Mouse (Mus musculus): ENCODE measurements around the gene Plcg2. TPM values are rescaled to one million over a fixed set of nuclear protein-coding genes. Genes with fewer than 3 reads are reported as not detected.
A peak's percentile ranks its signal among the peaks of the same experiment; 100 is the strongest.

Plcg2 gene
- polyA plus RNA-seq, 1 experiment from 2014 or later = 1.2 TPM

DNA sequence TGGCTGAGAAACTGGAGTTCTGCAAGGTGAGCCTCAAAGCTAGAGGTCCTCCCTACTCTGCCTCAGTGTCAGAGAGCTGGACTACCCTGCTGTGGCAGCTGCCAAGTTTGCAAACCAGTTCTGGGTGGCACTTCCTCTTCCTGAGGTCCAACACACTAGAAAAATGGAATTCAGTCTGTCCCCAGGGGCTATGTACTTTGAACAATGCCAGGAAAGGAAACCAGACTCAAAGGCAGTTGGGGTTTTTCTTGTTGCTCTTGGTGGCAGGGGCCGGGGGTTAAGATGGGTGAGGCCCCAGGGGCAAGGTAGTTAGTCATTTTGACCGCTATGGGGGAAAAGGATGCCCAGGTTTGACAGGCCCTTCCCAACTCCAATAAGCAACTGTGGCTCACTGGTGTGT lies 3.2 kb upstream of the Plcg2 start:
- no peak overlapping the region for H3K9ac ChIP-seq (replicated peaks; ENCODE audit: low read length)
- WGBS = 76% methylated on average over 2 of the region's 2 CpGs
- DNase-seq (no peak), ATAC-seq (ENCODE audit: low FRiP score, low TSS enrichment) (no peak)
- H3K4me1 ChIP-seq (ENCODE audit: control insufficient read depth, insufficient read depth, low read length) = 0 out of 2 replicates have a peak, but pooled peaks cover 14% of the 10 kb centered on the region
- H3K4me3 ChIP-seq (replicated peaks; ENCODE audit: low read depth, low read length) = no peak overlapping the region
- H3K36me3 ChIP-seq (ENCODE audit: control insufficient read depth, insufficient read depth, low read length) = no peaks in the 10 kb centered on the region
- no peak overlapping the region for H3K27ac ChIP-seq (replicated peaks; ENCODE audit: low read depth, low read length)
- H3K27me3 ChIP-seq (ENCODE audit: control insufficient read depth, insufficient read depth, low read length) = peaks cover 23% of the 10 kb centered on the region
- H3K9me3 ChIP-seq (ENCODE audit: control insufficient read depth, low read length) = no peaks in the 10 kb centered on the region
- H3K4me2 ChIP-seq (ENCODE audit: low read length) = no peak overlapping the region

DNA sequence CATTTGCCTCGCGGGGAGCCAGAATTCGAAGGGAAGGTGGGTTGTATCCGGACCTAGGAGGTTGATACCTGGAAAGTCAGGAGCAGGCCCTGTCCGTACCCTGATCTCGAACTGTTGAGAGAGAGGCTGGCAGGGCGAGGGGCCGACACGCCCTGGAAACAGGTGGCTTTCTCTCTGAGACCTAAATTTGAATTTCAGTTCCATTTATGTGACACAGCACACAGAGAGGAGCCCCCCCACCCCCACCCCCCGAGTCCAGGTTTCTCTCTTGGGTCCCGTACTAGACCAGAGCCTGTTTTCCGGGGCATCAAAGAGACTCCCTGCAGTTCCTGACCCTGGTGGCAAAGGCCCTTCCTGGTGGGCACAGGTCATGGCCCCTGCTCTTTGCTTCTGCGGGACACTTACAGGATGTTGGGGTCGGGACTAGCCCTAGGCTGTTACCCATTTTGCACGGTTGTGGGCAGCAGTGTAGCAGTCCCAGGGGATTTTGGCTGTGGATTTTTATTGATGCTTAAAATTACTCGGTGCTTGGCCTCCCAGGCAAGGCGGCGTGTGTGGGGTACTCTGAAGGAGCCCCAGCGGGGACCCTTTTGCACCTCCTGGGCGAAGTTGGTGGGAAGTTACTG lies 937 bp downstream of the Plcg2 start:
- peak; percentile 16 for DNase-seq
- Histone ChIP-seq H3K4me2 (ENCODE audit: low read length) (peak overlapping the region; percentile 99), H3K4me1 (ENCODE audit: control insufficient read depth, insufficient read depth, low read length) (0 out of 2 replicates have a peak, but pooled peaks cover 8% of the 10 kb centered on the region), H3K36me3 (ENCODE audit: control insufficient read depth, insufficient read depth, low read length) (no peaks in the 10 kb centered on the region), H3K9ac (replicated peaks; ENCODE audit: low read length) (no peak overlapping the region), H3K27me3 (ENCODE audit: control insufficient read depth, insufficient read depth, low read length) (peaks cover 23% of the 10 kb centered on the region), H3K9me3 (ENCODE audit: control insufficient read depth, low read length) (no peaks in the 10 kb centered on the region), H3K4me3 (replicated peaks; ENCODE audit: low read depth, low read length) (peak overlapping the region; percentile 45), H3K27ac (replicated peaks; ENCODE audit: low read depth, low read length) (no peak overlapping the region)
- no peak for ATAC-seq (ENCODE audit: low FRiP score, low TSS enrichment)
- 9% methylated on average over 20 of the region's 20 CpGs for WGBS

DNA sequence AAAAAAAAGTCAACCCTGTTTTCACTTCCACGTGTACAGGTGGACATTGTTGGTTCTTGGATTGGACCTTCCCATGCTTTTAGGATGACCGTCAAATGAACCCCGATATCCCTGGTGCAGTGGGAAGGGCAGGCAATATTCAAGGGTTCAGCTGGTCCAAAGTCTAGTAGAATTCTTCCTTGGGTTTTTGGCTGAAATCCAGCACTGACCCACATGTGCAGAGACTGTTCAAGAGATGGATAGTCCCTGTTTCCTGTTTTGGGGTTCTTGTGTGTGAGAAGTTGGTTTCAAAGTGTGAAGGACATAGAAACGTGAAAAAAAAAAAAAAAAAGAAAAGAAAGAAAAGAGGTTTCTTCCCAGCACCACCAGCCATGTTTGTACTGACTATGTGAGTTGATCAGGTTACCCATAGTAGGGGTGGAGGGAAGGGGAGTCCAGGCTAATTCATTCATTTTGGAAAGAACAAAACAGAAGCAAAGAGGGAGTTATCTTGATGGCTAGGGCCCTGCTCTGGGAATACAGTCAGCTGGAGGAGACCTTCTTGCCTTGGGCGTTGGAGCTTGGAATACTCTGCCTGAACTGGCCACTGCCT lies 2.2 kb downstream of the Plcg2 start:
- Histone ChIP-seq H3K27ac (replicated peaks; ENCODE audit: low read depth, low read length) (no peak overlapping the region), H3K4me2 (ENCODE audit: low read length) (no peak overlapping the region), H3K4me1 (ENCODE audit: control insufficient read depth, insufficient read depth, low read length) (0 out of 2 replicates have a peak, but pooled peaks cover 8% of the 10 kb centered on the region), H3K4me3 (replicated peaks; ENCODE audit: low read depth, low read length) (no peak overlapping the region), H3K9me3 (ENCODE audit: control insufficient read depth, low read length) (no peaks in the 10 kb centered on the region), H3K36me3 (ENCODE audit: control insufficient read depth, insufficient read depth, low read length) (no peaks in the 10 kb centered on the region), H3K27me3 (ENCODE audit: control insufficient read depth, insufficient read depth, low read length) (peaks cover 23% of the 10 kb centered on the region), H3K9ac (replicated peaks; ENCODE audit: low read length) (no peak overlapping the region)
- no peak for ATAC-seq (ENCODE audit: low FRiP score, low TSS enrichment)
- 81% methylated on average over 5 of the region's 5 CpGs for WGBS
- DNase-seq = no peak

DNA sequence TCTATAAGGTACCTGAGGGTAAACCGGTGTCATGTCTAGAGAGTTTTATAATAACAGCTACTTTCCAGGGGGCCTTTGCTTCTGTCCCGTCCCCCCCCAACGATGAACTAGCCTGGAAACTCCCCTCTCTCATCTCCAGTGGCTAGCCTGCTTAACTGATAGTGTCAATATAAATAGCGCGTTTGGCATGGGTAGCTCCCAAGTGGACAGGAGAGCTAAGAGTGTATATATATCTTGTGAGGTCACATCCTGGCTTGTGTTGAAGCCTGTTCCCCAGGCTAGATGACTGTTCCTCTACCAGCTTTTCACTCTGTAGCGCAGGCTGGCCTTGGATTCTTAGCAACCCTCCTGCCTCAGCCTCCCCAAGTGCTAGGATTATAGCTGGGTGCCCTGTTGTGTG lies 3.2 kb downstream of the Plcg2 start:
- no peaks in the 10 kb centered on the region for H3K9me3 ChIP-seq (ENCODE audit: control insufficient read depth, low read length)
- no peak overlapping the region for H3K27ac ChIP-seq (replicated peaks; ENCODE audit: low read depth, low read length)
- no peak for DNase-seq
- H3K4me3 ChIP-seq (replicated peaks; ENCODE audit: low read depth, low read length) = no peak overlapping the region
- H3K9ac ChIP-seq (replicated peaks; ENCODE audit: low read length) = no peak overlapping the region
- H3K36me3 ChIP-seq (ENCODE audit: control insufficient read depth, insufficient read depth, low read length) = no peaks in the 10 kb centered on the region
- 91% methylated on average over 6 of the region's 6 CpGs for WGBS
- H3K4me2 ChIP-seq (ENCODE audit: low read length) = no peak overlapping the region
- H3K27me3 ChIP-seq (ENCODE audit: control insufficient read depth, insufficient read depth, low read length) = peaks cover 23% of the 10 kb centered on the region
- ATAC-seq (ENCODE audit: low FRiP score, low TSS enrichment) = no peak
- H3K4me1 ChIP-seq (ENCODE audit: control insufficient read depth, insufficient read depth, low read length) = 0 out of 2 replicates have a peak, but pooled peaks cover 8% of the 10 kb centered on the region

DNA sequence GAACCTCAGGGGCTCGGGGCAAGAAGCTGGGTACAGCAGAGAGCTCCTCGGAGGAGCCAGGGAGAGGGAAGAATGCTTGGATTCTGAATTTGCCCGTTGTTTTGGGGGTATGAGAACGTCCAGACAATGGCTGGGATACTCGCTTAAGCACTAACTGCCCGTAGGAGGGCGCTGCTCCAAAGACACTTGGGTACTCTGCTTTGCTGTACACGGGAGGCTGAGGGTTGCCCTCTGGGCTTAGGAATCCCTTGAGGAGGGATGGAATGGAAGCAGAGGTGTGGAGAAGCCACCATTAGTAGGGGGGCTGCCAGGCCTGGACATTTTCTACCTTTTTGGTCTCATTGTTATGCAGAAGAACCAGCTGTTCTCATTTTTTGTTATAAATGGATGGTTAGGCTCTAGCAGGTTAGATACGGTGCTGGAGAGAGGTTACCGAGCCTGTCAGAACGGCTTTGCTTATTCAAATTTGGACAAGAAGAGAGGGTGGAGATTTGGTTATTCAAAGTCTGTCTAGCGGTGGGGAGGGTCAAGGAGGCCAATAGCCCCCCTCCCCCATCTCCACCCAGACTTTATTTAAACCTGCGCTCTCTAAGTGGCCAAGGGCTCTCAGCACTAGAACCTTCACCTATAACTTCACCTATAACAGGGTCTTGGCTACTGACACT lies 5.4 kb downstream of the Plcg2 start:
- Histone ChIP-seq H3K9ac (replicated peaks; ENCODE audit: low read length) (no peak overlapping the region), H3K27me3 (ENCODE audit: control insufficient read depth, insufficient read depth, low read length) (peaks cover 10% of the 10 kb centered on the region)
- ATAC-seq (ENCODE audit: low FRiP score, low TSS enrichment) = no peak

DNA sequence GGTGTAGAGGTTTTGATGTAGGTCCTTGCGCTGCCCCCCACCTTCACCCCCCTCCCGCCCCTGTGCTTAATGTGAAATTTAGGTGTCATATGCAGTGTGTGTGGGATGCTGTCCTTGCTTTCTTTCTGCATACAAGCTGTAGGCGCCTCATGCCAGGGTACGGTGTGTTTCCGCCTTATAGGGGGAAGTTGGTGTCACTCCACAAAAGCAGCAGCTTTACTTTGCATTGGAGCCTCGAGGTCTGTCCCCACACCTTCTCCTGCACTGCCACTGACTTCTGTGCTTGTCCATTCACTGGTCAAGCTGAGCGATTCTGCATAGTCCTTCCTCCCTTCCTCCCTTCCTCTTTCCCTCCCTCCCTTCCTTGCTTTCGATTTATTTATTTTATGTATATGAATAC lies 9.6 kb downstream of the Plcg2 start:
- Histone ChIP-seq H3K27me3 (ENCODE audit: control insufficient read depth, insufficient read depth, low read length) (no peaks in the 10 kb centered on the region), H3K9me3 (ENCODE audit: control insufficient read depth, low read length) (no peaks in the 10 kb centered on the region), H3K4me2 (ENCODE audit: low read length) (no peak overlapping the region), H3K36me3 (ENCODE audit: control insufficient read depth, insufficient read depth, low read length) (no peaks in the 10 kb centered on the region), H3K27ac (replicated peaks; ENCODE audit: low read depth, low read length) (no peak overlapping the region), H3K4me3 (replicated peaks; ENCODE audit: low read depth, low read length) (no peak overlapping the region), H3K4me1 (ENCODE audit: control insufficient read depth, insufficient read depth, low read length) (no peaks in the 10 kb centered on the region), H3K9ac (replicated peaks; ENCODE audit: low read length) (no peak overlapping the region)
- 93% methylated on average over 8 of the region's 8 CpGs for WGBS
- no peak for DNase-seq
- no peak for ATAC-seq (ENCODE audit: low FRiP score, low TSS enrichment)

More for the DNA sequence above, 5.4 kb downstream of the Plcg2 start:
- no peaks in the 10 kb centered on the region for H3K36me3 ChIP-seq (ENCODE audit: control insufficient read depth, insufficient read depth, low read length)
- no peak overlapping the region for H3K27ac ChIP-seq (replicated peaks; ENCODE audit: low read depth, low read length)
- 0 out of 2 replicates have a peak, but pooled peaks cover under 1% of the 10 kb centered on the region for H3K4me1 ChIP-seq (ENCODE audit: control insufficient read depth, insufficient read depth, low read length)
- 47% methylated on average over 13 of the region's 13 CpGs for WGBS
- DNase-seq = no peak
- H3K9me3 ChIP-seq (ENCODE audit: control insufficient read depth, low read length) = no peaks in the 10 kb centered on the region
- H3K4me2 ChIP-seq (ENCODE audit: low read length) = no peak overlapping the region
- H3K4me3 ChIP-seq (replicated peaks; ENCODE audit: low read depth, low read length) = no peak overlapping the region

DNA sequence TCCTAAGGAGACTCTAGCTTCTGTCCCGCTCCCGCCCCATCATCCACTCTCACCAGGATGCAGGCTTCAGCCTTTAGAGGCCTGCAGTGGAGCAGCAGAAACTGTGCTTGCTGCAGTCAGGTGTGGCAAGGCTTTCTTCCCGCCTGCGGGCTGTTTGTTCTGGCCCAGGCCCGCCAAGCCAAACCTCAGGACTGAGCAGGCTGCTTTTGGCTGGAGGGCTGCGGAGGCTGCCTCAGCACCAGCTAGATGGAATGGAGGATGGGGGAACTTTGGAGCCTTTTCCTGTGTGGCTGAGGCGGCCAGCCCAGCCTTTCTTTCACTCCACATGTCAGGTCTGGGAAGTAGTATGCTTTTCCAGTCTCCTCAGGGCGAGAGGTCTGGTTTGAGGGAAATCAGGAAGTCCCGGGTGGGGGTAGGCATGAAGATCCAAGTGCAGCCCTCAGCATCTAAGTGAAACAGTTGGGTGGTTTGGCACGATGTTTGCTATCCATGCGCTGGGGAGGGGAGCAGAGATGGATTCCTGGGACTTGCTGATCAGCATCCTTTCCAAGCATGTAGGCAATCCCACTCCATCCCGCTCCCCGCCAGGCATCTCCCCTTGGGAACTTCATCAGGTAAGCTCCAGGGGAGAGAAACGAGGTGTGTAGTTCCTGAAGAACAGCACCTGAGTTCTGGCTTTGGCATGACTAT lies 18.9 kb downstream of the Plcg2 start:
- Histone ChIP-seq H3K27me3 (ENCODE audit: control insufficient read depth, insufficient read depth, low read length) (no peaks in the 10 kb centered on the region), H3K9me3 (ENCODE audit: control insufficient read depth, low read length) (no peaks in the 10 kb centered on the region), H3K4me3 (replicated peaks; ENCODE audit: low read depth, low read length) (no peak overlapping the region), H3K36me3 (ENCODE audit: control insufficient read depth, insufficient read depth, low read length) (no peaks in the 10 kb centered on the region), H3K9ac (replicated peaks; ENCODE audit: low read length) (no peak overlapping the region), H3K4me1 (ENCODE audit: control insufficient read depth, insufficient read depth, low read length) (no peaks in the 10 kb centered on the region), H3K4me2 (ENCODE audit: low read length) (no peak overlapping the region), H3K27ac (replicated peaks; ENCODE audit: low read depth, low read length) (no peak overlapping the region)
- 69% methylated on average over 14 of the region's 14 CpGs for WGBS
- ATAC-seq (ENCODE audit: low FRiP score, low TSS enrichment) = no peak
- DNase-seq = no peak

DNA sequence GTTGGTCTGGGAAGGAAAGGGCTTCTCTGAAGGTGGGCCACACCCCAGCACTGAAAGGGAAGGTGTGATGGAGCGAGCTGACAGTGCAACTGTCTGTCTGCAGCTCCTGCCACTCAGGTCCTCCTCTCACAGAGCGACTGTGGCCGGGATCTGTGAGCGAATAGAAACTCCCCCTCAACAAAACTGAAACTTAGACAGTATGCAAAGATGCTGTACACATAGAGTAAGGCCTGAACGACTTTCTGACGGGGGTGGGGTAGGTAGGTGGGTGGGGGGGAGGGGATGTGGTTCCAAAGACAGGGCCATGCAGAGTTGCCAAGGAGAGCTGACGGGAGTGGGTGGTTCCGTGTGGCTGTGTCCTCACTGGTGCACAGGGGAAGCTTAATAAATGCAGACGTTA lies 19.8 kb downstream of the Plcg2 start:
- 76% methylated on average over 9 of the region's 9 CpGs for WGBS
- ATAC-seq (ENCODE audit: low FRiP score, low TSS enrichment) = no peak
- Histone ChIP-seq H3K36me3 (ENCODE audit: control insufficient read depth, insufficient read depth, low read length) (no peaks in the 10 kb centered on the region), H3K4me2 (ENCODE audit: low read length) (no peak overlapping the region), H3K9ac (replicated peaks; ENCODE audit: low read length) (no peak overlapping the region), H3K27ac (replicated peaks; ENCODE audit: low read depth, low read length) (no peak overlapping the region), H3K4me3 (replicated peaks; ENCODE audit: low read depth, low read length) (no peak overlapping the region), H3K27me3 (ENCODE audit: control insufficient read depth, insufficient read depth, low read length) (no peaks in the 10 kb centered on the region), H3K4me1 (ENCODE audit: control insufficient read depth, insufficient read depth, low read length) (no peaks in the 10 kb centered on the region), H3K9me3 (ENCODE audit: control insufficient read depth, low read length) (no peaks in the 10 kb centered on the region)
- no peak for DNase-seq

All from midbrain, embryonic 14.5 days (tissue).